Mouse (Mus musculus): Measurements from ENCODE around the gene Terb2. TPM values are rescaled to one million over a fixed set of nuclear protein-coding genes. Genes with fewer than 3 reads are reported as not detected.

Terb2 gene
- polyA plus RNA-seq (2012; rRNA removed) = not detected in 2 replicates

DNA sequence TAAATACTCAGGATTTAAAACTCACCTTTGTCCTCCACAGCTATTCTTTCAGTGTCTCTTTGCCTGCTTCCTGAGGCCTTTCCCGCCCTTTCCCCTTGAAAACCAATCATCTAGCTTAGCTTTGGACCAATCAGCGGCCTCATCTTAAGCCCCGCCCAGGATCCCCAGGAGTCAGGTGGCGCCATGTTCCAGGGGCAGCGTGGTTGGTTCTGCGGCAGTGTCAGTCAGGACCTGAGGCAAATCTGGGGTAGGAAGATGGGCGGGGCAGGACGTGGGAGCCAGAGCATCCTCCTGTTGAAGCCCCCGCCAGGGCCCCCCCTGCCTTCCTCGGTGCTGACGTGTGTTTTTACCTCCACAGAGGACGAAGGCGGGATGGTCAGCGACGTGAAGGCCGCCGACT, at the start of gene Terb2, which contains the start of gene Patl2:
TSS of gene Terb2 (plus strand) at position 167 of the 400 bp plus-strand sequence.
TSS of gene Patl2 (minus strand) at position 84 of the 400 bp plus-strand sequence.

DNA sequence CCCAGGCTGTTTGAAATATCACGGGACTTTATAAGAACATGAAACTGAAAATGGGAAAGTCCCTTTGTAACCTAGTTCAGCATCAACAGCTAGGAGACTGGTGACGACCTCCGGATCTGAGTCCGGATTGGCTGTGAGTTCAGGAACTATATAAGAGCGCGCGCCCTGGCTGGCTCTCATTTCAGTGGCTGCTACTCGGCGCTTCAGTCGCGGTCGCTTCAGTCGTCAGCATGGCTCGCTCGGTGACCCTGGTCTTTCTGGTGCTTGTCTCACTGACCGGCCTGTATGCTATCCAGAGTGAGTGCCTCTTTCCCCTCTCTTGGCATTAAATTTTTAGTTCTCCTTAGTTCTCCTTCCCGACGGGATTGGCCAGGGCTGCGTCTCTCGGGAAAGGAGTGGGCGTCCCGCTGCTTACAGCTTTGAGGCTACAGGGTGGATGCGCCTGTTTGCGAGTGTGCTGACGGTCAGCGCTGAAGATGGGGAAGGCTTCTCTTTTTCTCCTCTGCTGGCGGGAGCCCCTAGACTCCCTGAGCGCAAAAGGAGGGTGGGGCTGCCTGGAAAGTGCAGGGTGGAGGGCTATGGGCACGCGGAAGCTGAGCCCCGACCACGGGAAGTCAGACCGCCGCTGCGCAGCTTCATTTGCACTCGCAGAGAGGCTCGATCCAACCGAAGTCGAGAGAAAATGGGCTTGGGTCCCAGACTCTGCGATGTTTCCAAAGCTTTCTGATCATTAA, 38.4 kb upstream of the Terb2 start, which contains the start of gene B2m:
TSS of gene B2m (plus strand) at position 179 of the 734 bp plus-strand sequence.

DNA sequence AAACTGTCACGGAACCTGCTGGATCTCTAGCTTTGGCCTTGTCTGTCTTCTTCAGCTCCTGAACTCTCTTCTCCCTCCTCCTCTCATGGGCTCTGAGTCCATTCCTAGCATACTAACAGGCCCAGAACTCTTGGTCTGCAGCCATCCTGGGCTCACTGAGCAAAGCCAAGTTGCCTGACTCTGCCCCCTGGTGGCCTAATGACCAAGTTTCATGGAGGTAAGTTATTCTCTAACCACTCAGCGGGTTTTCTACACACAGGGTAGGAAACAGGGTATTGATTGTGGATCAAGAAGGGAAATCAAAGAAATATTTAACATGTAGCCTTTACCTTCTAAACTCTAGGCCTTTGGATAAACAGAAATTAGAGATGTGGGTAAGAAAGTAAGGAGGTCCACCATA, 25.4 kb upstream of the Terb2 start, which contains the start of gene Trim69:
TSS of gene Trim69 (plus strand) at position 21 of the 400 bp plus-strand sequence.

DNA sequence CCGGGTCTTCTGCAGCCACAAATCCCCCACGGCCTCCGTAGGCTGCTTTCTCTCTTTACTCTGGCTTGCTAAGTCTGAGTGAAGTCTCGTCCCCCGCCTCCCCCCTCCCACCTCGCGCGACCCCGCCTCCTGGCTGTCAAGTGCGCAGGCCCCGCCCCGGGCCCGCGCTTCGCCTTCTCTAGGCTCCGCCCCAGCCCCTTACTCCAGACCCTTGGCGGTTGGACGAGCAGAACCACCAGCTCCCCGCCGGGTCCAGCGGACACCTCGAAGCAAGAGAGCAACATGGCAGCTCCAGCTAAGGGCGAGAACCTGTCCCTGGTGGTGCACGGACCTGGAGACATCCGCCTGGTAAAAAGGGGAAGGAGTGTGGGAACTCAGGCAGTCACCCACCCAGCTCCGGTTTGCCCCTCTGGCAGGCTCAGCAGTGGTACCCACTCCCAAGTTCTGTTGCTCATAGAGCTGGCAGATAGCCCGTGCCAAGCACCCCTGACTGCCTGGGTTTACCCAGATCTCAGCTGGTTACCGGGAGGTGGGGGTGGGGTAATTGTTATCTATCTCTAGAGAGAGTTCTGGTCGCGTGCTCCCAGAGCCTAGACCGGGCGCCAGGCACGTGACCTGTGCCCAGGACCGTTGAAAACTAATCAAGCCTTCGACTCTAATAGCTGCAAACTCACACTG, 48.7 kb downstream of the Terb2 start, which contains the start of gene Sord:
TSS of gene Sord (plus strand) at position 139 of the 678 bp plus-strand sequence.

Other genes starting within 250 kb of the Terb2 start
- gene Ctdspl2, start 230.3 kb upstream of the Terb2 start, polyA plus RNA-seq (2012; rRNA removed) = 4.5 and 5.6 TPM in 2 replicates
- gene Mageb3, start 230.2 kb upstream of the Terb2 start, polyA plus RNA-seq (2012; rRNA removed) = not detected in 2 replicates
- 5.6 and 7.1 TPM in 2 replicates for gene Eif3j1, start 157.7 kb upstream of the Terb2 start, polyA plus RNA-seq (2012; rRNA removed)
- gene Spg11, start 67.9 kb upstream of the Terb2 start, polyA plus RNA-seq (2012; rRNA removed) = 9.5 and 11.8 TPM in 2 replicates
- 290 and 301 TPM in 2 replicates for gene B2m, start 38.6 kb upstream of the Terb2 start, polyA plus RNA-seq (2012; rRNA removed)
- gene Trim69, start 25.6 kb upstream of the Terb2 start, polyA plus RNA-seq (2012; rRNA removed) = not detected in 2 replicates
- 1.7 and 2.3 TPM in 2 replicates for gene Patl2, start 83 bp upstream of the Terb2 start, polyA plus RNA-seq (2012; rRNA removed)
- gene Sord, start 48.5 kb downstream of the Terb2 start, polyA plus RNA-seq (2012; rRNA removed) = 8.9 and 11.9 TPM in 2 replicates
- gene Duox2, start 112.2 kb downstream of the Terb2 start, polyA plus RNA-seq (2012; rRNA removed) = 1.3 and 1.8 TPM in 2 replicates
- gene Duoxa2, start 112.6 kb downstream of the Terb2 start, polyA plus RNA-seq (2012; rRNA removed) = 2.7 and 3.2 TPM in 2 replicates
- gene Duoxa1, start 127.5 kb downstream of the Terb2 start, polyA plus RNA-seq (2012; rRNA removed) = 0.73 and 1.3 TPM in 2 replicates
- 0.18 and 0.28 TPM in 2 replicates for gene Duox1, start 129.4 kb downstream of the Terb2 start, polyA plus RNA-seq (2012; rRNA removed)
- gene Shf, start 182.9 kb downstream of the Terb2 start, polyA plus RNA-seq (2012; rRNA removed) = 20.1 and 24.0 TPM in 2 replicates
- 0.69 and 1.0 TPM in 2 replicates for gene Slc28a2, start 240.2 kb downstream of the Terb2 start, polyA plus RNA-seq (2012; rRNA removed)